Mouse (Mus musculus) heart, embryonic 13.5 days (tissue): ENCODE measurements around the gene 4931429L15Rik. TPM values are rescaled to one million over a fixed set of nuclear protein-coding genes. Genes with fewer than 3 reads are reported as not detected.

Experiments used
- ATAC-seq: fragments of 200-750 bp; cut with Nextera tagmentation; 2 replicates; pipeline ENCODE4 v1.8.0; 2017; ENCODE audit warnings: moderate TSS enrichment; ENCODE audit not compliant: insufficient number of reproducible peaks, low FRiP score, low TSS enrichment; ENCODE audit errors: extremely low read depth
- H3K27ac ChIP-seq: fragments of 300-500 bp; sonication (generic); replicated peaks from 2 replicates; pipeline ENCODE4 v1.5.1; 2015; ENCODE audit warnings: moderate library complexity, mild to moderate bottlenecking, inconsistent platforms
- H3K27me3 ChIP-seq: fragments of 300-500 bp; sonication (generic); replicated peaks from 2 replicates; pipeline ENCODE4 v1.6.1; 2015; ENCODE audit warnings: mild to moderate bottlenecking, inconsistent platforms
- H3K36me3 ChIP-seq: fragments of 300-500 bp; sonication (generic); 2 replicates; pipeline ENCODE4 v1.6.1; 2015; ENCODE audit warnings: mild to moderate bottlenecking, inconsistent platforms
- H3K4me1 ChIP-seq: fragments of 300-500 bp; sonication (generic); 2 replicates; pipeline ENCODE4 v1.6.1; 2015; ENCODE audit warnings: inconsistent platforms
- H3K4me2 ChIP-seq: fragments of 300-500 bp; sonication (generic); 2 replicates; pipeline ENCODE4 v1.6.1; 2015; ENCODE audit warnings: inconsistent platforms, mild to moderate bottlenecking, moderate library complexity
- H3K4me3 ChIP-seq: fragments of 300-500 bp; sonication (generic); 2 replicates; pipeline ENCODE4 v1.5.1; 2015; ENCODE audit warnings: moderate library complexity, mild to moderate bottlenecking, inconsistent platforms
- H3K9ac ChIP-seq: fragments of 300-500 bp; sonication (generic); 2 replicates; pipeline ENCODE4 v1.6.1; 2015; ENCODE audit warnings: inconsistent platforms, mild to moderate bottlenecking, moderate library complexity
- H3K9me3 ChIP-seq: fragments of 300-500 bp; sonication (generic); 2 replicates; pipeline ENCODE4 v1.6.1; 2016; ENCODE audit warnings: inconsistent platforms
- WGBS: fragments of 180-500 bp; shearing (Covaris S2); methylation state at CpG from one replicate; pipeline ENCODE4 v1.1.7; 2015; ENCODE audit warnings: mixed read lengths; 5-methylcytosine and 5-hydroxymethylcytosine counted together
- polyA plus RNA-seq: library from polyadenylated mRNA; unstranded; fragments of >200 nt; fragmentation: Nextera tagmentation; extraction: Ambion mirVana; gene quantifications from 2 replicates; pipeline ENCODE4 v1.2.1, GENCODE M21; 2015

The 4931429L15Rik gene
- polyA plus RNA-seq, 1 experiment from 2014 or later = not detected

DNA sequence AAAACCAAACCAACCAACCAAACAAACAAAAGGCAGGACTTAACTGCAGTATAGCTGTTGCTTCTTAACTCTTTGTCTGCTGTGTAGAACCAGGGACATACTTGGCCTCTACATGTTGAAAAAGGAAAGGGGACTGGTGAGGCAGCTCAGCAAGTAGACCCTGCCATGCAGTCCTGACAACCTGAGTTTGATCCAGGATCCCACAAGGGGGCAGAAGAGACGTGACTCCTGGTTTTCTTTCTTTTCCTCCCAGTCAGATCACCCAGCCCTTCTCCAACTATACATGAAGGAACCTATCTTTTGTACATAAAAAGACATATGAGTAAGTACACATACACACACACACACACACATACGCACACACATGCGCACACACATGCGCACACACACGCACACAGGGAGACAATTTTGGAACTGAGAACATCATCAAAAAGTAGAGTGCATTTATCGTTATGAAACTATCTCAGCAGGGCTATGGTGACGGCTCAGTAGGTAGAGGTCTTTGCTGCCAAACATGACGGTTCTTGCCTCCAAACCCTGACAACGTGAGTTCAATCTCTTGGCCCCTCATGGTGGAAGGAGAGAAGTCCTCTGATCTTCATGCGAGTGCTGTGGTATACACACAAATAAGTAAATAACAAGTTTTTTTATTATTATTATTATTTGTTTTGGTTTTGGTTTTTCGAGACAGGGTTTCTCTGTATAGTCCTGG, 7.1 kb upstream of the 4931429L15Rik start:
- Histone ChIP-seq H3K9ac (no peak overlapping the region), H3K27ac (no peak overlapping the region), H3K4me1 (peaks cover 20% of the 10 kb centered on the region), H3K9me3 (no peaks in the 10 kb centered on the region), H3K4me3 (no peak overlapping the region), H3K27me3 (peaks cover 8% of the 10 kb centered on the region), H3K36me3 (no peaks in the 10 kb centered on the region), H3K4me2 (no peak overlapping the region)
- 84% methylated on average over 11 of the region's 11 CpGs for WGBS
- ATAC-seq = no peak

DNA sequence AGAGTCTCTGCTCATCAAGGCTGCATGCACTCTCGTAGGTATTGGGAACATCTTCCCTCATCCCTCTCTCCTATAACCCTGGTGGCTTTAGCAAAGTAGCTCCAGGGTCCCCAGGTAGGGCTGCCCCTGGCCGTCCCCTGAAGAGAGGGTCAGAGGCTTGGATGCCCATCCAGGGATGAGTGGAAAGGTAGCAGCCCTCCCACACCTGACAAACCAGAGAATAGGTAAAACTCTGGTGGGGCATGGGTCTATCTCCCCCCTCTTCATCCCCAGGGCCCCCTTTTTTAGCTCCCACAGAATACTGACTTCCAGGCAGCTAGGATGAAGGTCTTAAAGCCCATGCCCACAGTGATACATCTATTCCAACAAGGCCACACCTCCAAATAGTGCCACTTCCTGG, 675 bp upstream of the 4931429L15Rik start:
- H3K27ac ChIP-seq = no peak overlapping the region
- H3K9ac ChIP-seq = no peak overlapping the region
- H3K27me3 ChIP-seq = peaks cover 11% of the 10 kb centered on the region
- no peaks in the 10 kb centered on the region for H3K36me3 ChIP-seq
- H3K4me2 ChIP-seq = no peak overlapping the region
- no peak overlapping the region for H3K4me3 ChIP-seq
- WGBS = 72% methylated on average over 2 of the region's 2 CpGs
- ATAC-seq = no peak
- no peaks in the 10 kb centered on the region for H3K4me1 ChIP-seq
- 0 out of 2 replicates have a peak, but pooled peaks cover 8% of the 10 kb centered on the region for H3K9me3 ChIP-seq

DNA sequence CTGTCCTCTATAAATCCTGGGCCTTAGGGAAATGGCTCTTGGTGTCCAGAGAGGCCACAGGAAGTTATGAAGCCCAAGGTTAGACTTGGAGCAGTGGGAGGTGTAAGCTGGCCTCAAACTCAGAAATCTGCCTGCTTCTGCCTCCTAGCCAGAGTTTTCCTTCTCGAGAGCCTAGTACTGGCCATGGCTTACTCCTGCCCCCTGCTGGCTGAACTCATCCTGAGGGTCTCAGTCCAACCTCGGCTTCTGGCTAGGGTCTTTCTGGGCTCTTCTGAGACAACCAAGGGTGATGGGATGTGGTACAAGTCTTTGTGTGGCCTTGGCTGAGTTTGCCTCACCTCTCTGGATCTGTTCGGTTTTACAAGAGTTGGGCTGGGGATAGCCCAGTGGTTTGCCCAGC, 1.8 kb downstream of the 4931429L15Rik start:
- H3K9me3 ChIP-seq = 0 out of 2 replicates have a peak, but pooled peaks cover 8% of the 10 kb centered on the region
- H3K27ac ChIP-seq = no peak overlapping the region
- no peak for ATAC-seq
- no peak overlapping the region for H3K4me3 ChIP-seq
- H3K36me3 ChIP-seq = no peaks in the 10 kb centered on the region
- no peaks in the 10 kb centered on the region for H3K4me1 ChIP-seq
- H3K9ac ChIP-seq = no peak overlapping the region
- no peak overlapping the region for H3K4me2 ChIP-seq
- H3K27me3 ChIP-seq = peaks cover 19% of the 10 kb centered on the region
- WGBS = 73% methylated on average over 3 of the region's 3 CpGs

DNA sequence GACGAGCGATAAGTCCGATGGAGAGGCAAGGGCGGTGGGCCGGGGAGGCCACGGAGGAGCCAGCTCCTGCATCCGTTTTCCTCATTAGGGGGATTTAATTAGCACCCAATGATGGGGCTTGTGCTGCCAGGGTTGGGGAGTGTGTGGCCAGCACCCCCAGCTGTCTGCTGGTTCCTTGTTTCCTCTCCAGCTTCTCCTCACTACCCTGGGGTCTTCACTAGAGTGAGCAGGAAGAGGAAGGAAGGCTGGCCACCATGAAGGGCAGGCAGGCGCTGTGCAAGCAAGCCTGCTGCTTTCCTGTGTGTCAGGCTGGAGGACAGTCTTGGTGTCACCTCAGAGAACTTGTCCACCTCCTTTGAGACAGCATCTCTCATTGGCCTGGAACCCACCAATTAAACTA, 2.9 kb downstream of the 4931429L15Rik start:
- peaks cover 19% of the 10 kb centered on the region for H3K27me3 ChIP-seq
- ATAC-seq = no peak
- H3K9me3 ChIP-seq = 0 out of 2 replicates have a peak, but pooled peaks cover 8% of the 10 kb centered on the region
- no peak overlapping the region for H3K4me3 ChIP-seq
- H3K9ac ChIP-seq = no peak overlapping the region
- no peak overlapping the region for H3K27ac ChIP-seq
- no peak overlapping the region for H3K4me2 ChIP-seq
- H3K36me3 ChIP-seq = no peaks in the 10 kb centered on the region
- no peaks in the 10 kb centered on the region for H3K4me1 ChIP-seq
- 57% methylated on average over 8 of the region's 8 CpGs for WGBS

DNA sequence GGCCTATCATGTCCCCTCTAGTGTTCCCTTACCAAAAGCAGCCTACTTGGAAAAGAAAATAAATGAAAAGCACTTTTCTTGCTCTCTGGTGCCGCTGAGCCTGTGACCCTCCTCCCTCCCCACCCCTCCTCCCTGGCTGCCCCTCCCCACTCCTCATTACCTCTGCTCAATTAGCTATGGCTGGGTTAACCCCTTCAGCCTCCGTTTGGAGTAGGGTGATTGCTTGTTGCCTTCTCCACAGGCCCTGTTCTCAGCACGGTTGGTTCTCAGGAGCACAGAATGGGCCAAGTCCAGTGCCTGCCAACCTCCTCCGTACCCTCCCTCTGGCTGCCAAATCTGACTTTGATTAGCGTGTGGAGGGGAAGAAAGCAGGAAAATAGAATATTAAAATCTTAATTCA, 3.4 kb downstream of the 4931429L15Rik start:
- 0 out of 2 replicates have a peak, but pooled peaks cover 5% of the 10 kb centered on the region for H3K4me1 ChIP-seq
- no peak overlapping the region for H3K4me2 ChIP-seq
- H3K4me3 ChIP-seq = no peak overlapping the region
- no peaks in the 10 kb centered on the region for H3K36me3 ChIP-seq
- no peak overlapping the region for H3K9ac ChIP-seq
- ATAC-seq = no peak
- 0 out of 2 replicates have a peak, but pooled peaks cover 8% of the 10 kb centered on the region for H3K9me3 ChIP-seq
- 26% methylated on average over 5 of the region's 5 CpGs for WGBS
- peaks cover 19% of the 10 kb centered on the region for H3K27me3 ChIP-seq
- H3K27ac ChIP-seq = no peak overlapping the region

DNA sequence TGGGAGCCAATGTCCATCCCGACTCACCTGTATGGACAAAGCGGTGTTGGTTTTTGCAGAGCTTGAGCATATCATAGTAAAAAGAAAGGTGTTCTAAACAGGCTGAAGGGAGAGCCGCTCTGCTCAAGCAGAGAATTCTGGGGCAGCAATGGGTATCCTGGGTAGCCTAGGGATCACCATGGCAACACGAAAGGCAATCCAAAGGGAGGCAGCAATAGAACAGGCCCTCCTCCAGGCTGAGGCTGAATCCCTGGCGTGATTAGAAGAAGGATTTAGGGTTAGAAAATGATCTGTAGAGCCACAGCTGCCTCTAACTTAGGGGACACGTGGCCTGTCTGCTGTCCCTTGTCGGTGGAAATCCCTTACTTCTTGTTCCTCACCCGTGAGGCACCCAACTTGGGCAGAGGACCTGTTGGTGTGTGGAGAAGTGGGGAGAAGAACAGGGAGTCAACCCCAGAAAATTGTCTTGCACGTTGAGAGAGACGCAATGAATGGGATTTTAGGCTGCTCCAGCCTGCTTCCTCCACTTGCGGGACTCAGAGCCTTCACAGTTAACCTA, 3.9 kb downstream of the 4931429L15Rik start:
- H3K9ac ChIP-seq = no peak overlapping the region
- peaks cover 19% of the 10 kb centered on the region for H3K27me3 ChIP-seq
- no peaks in the 10 kb centered on the region for H3K36me3 ChIP-seq
- H3K27ac ChIP-seq = no peak overlapping the region
- 0 out of 2 replicates have a peak, but pooled peaks cover 8% of the 10 kb centered on the region for H3K9me3 ChIP-seq
- ATAC-seq = no peak
- 53% methylated on average over 11 of the region's 11 CpGs for WGBS
- H3K4me3 ChIP-seq = no peak overlapping the region
- 0 out of 2 replicates have a peak, but pooled peaks cover 6% of the 10 kb centered on the region for H3K4me1 ChIP-seq
- no peak overlapping the region for H3K4me2 ChIP-seq

DNA sequence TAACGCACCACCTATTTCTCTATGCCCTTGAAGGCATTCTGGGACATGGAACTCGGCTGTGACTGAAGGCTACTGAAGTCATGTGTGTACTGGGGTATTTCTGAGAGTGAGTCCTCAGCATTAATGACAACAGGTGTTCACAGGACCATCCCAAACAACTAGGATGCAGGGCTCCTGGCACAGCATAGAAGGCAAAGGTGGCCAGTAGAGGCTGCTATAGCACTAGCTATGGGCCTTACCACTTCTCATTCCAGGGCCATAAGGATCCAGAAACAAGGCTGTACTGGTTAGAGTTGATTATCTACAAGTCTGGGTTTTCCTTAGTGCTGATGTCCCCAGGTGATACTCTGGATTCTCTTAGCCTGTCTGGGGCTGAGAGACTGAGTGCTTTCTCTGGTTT, 4.9 kb downstream of the 4931429L15Rik start:
- ATAC-seq = no peak
- no peaks in the 10 kb centered on the region for H3K36me3 ChIP-seq
- H3K27ac ChIP-seq = no peak overlapping the region
- 0 out of 2 replicates have a peak, but pooled peaks cover 7% of the 10 kb centered on the region for H3K9me3 ChIP-seq
- no peak overlapping the region for H3K4me2 ChIP-seq
- H3K9ac ChIP-seq = no peak overlapping the region
- H3K4me3 ChIP-seq = no peak overlapping the region
- H3K4me1 ChIP-seq = 0 out of 2 replicates have a peak, but pooled peaks cover 6% of the 10 kb centered on the region
- 42% methylated on average over 2 of the region's 2 CpGs for WGBS
- H3K27me3 ChIP-seq = peaks cover 19% of the 10 kb centered on the region

DNA sequence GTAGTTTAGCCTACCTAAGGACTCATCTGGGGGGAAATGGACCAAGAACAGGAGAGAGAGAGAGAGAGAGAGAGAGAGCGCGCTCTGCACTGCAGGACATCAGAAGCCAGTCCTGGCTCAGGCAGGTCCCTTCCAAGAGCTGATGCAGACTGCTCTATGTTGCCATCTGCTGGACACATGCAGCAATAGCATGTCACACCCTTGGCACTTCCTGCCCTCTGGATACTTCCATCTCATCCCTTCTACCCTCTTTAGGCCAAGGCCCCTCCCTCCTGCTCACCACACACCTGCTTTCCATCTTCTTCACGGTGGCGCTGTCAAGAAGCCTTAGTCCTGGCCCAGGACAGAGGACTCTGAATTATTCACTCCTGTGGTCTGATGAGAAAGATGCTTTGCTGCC, 5.3 kb downstream of the 4931429L15Rik start:
- H3K36me3 ChIP-seq = no peaks in the 10 kb centered on the region
- 0 out of 2 replicates have a peak, but pooled peaks cover 6% of the 10 kb centered on the region for H3K4me1 ChIP-seq
- 4% methylated on average over 4 of the region's 4 CpGs for WGBS
- H3K4me3 ChIP-seq = no peak overlapping the region
- no peak overlapping the region for H3K4me2 ChIP-seq
- H3K27ac ChIP-seq = no peak overlapping the region
- ATAC-seq = no peak
- 0 out of 2 replicates have a peak, but pooled peaks cover 3% of the 10 kb centered on the region for H3K9me3 ChIP-seq
- H3K27me3 ChIP-seq = peaks cover 19% of the 10 kb centered on the region
- H3K9ac ChIP-seq = no peak overlapping the region

DNA sequence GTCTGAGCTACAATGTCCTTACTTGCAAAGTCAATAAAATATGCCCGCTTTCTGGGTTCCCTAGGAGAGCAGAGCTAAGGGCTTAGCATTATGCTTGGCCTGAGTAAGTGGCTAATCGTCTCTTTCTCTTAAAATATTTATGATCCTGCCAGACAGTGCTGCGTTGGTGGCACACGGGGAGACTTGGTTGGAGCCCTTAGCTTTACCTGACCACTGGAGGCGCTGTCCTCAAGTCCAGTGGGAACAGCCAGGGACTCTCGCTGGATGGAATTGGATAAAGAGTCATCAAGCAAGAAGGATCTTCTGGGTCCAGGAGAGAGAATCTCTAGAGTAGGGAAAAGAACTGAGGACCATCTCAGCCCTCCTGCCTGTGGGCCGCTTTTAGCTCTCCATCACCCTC, 10.7 kb downstream of the 4931429L15Rik start:
- no peak overlapping the region for H3K9ac ChIP-seq
- H3K4me3 ChIP-seq = no peak overlapping the region
- 15% methylated on average over 7 of the region's 7 CpGs for WGBS
- H3K27ac ChIP-seq = no peak overlapping the region
- no peak overlapping the region for H3K4me2 ChIP-seq
- no peaks in the 10 kb centered on the region for H3K9me3 ChIP-seq
- no peak for ATAC-seq
- H3K27me3 ChIP-seq = peaks cover 33% of the 10 kb centered on the region
- H3K36me3 ChIP-seq = no peaks in the 10 kb centered on the region
- 0 out of 2 replicates have a peak, but pooled peaks cover 8% of the 10 kb centered on the region for H3K4me1 ChIP-seq

DNA sequence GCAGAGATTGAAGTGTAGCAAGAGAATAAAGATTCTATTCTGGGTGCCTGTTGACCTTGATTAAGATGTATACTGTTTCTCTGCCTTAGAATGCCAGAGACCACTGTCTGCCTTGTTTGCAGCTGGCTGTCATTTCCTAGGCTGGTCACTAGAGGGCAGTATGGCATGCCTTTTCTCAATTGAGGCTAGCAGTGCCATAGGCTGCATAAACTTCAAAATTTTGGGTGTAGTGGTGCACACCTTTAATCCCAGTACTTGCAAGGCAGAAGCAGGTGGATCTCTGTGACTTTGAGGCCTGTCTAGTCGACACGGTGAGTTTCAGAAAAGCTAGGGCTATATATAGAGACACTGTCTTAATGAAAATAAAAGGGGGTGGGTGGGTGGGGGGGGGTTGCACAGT, 17.6 kb downstream of the 4931429L15Rik start:
- Histone ChIP-seq H3K4me2 (no peak overlapping the region), H3K36me3 (peaks cover 27% of the 10 kb centered on the region), H3K27me3 (peaks cover 6% of the 10 kb centered on the region; the same call in 1 of the 2 replicates), H3K9ac (no peak overlapping the region), H3K9me3 (no peaks in the 10 kb centered on the region), H3K4me1 (no peaks in the 10 kb centered on the region), H3K4me3 (no peak overlapping the region), H3K27ac (no peak overlapping the region)
- WGBS = 7% methylated on average over 2 of the region's 2 CpGs
- ATAC-seq = no peak

DNA sequence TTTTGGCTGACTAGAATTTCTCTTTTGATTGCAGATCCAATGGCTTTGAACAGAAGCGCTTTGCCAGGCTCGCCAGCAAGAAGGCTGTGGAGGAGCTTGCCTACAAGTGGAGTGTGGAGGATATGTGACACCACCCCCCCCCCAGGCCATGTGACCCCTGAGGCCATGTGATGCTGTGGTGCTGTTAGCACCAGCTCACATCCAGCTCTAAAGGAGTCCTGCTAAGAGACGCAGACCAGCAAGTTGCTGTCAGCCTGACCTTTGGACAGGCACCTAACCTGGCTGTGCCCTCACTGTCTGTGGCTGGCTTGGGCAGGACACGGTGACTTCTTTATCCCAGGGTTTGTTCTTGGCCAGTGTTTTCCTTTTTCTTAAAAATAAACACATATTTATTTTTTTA, 21.4 kb downstream of the 4931429L15Rik start:
- no peaks in the 10 kb centered on the region for H3K27me3 ChIP-seq
- no peak overlapping the region for H3K4me2 ChIP-seq
- no peaks in the 10 kb centered on the region for H3K4me1 ChIP-seq
- 81% methylated on average over 4 of the region's 4 CpGs for WGBS
- ATAC-seq = no peak
- H3K4me3 ChIP-seq = no peak overlapping the region
- no peaks in the 10 kb centered on the region for H3K9me3 ChIP-seq
- no peak overlapping the region for H3K9ac ChIP-seq
- peaks cover 59% of the 10 kb centered on the region for H3K36me3 ChIP-seq
- no peak overlapping the region for H3K27ac ChIP-seq
